Mouse (Mus musculus): ENCODE measurements at regions not wholly inside any gene's neighbourhood (a gene's known extent, or its start where the extent isn't known, plus 50 kb on each side); places are given as distances from the start of the nearest gene placed in this dataset.

GRCm38 (mm10) chrX:11905231-11905630 lies 254.9 kb downstream of the Bcor start:
- no peak for ATAC-seq (replicated peaks; ENCODE audit: insufficient number of reproducible peaks, low FRiP score, low TSS enrichment, poor library complexity, severe bottlenecking)

- ATAC-seq (replicated peaks; ENCODE audit: insufficient number of reproducible peaks, low FRiP score, low TSS enrichment, poor library complexity, severe bottlenecking) = no peak
Observed at GRCm38 (mm10) chrX:11907167-11907566, 253.0 kb downstream of the Bcor start.

GRCm38 (mm10) chrX:11915984-11916383 lies 244.2 kb downstream of the Bcor start:
- ATAC-seq (replicated peaks; ENCODE audit: insufficient number of reproducible peaks, low FRiP score, low TSS enrichment, poor library complexity, severe bottlenecking) = no peak

- no peak for ATAC-seq (replicated peaks; ENCODE audit: insufficient number of reproducible peaks, low FRiP score, low TSS enrichment, poor library complexity, severe bottlenecking)
Observed at GRCm38 (mm10) chrX:11920231-11920630, 239.9 kb downstream of the Bcor start.

GRCm38 (mm10) chrX:11924639-11925302 lies 235.4 kb downstream of the Bcor start:
- ATAC-seq (replicated peaks; ENCODE audit: insufficient number of reproducible peaks, low FRiP score, low TSS enrichment, poor library complexity, severe bottlenecking) = no peak

GRCm38 (mm10) chrX:11926868-11927535 lies 233.2 kb downstream of the Bcor start:
- ATAC-seq (replicated peaks; ENCODE audit: insufficient number of reproducible peaks, low FRiP score, low TSS enrichment, poor library complexity, severe bottlenecking) = no peak

GRCm38 (mm10) chrX:11929448-11929847 lies 230.7 kb downstream of the Bcor start:
- ATAC-seq (replicated peaks; ENCODE audit: insufficient number of reproducible peaks, low FRiP score, low TSS enrichment, poor library complexity, severe bottlenecking) = no peak

- ATAC-seq (replicated peaks; ENCODE audit: insufficient number of reproducible peaks, low FRiP score, low TSS enrichment, poor library complexity, severe bottlenecking) = no peak
Observed at GRCm38 (mm10) chrX:11931432-11931831, 228.7 kb downstream of the Bcor start.

- no peak for ATAC-seq (replicated peaks; ENCODE audit: insufficient number of reproducible peaks, low FRiP score, low TSS enrichment, poor library complexity, severe bottlenecking)
Observed at GRCm38 (mm10) chrX:11935337-11935736, 224.8 kb downstream of the Bcor start.

- ATAC-seq (replicated peaks; ENCODE audit: insufficient number of reproducible peaks, low FRiP score, low TSS enrichment, poor library complexity, severe bottlenecking) = no peak
Observed at GRCm38 (mm10) chrX:11940246-11940645, 219.9 kb downstream of the Bcor start.

GRCm38 (mm10) chrX:11943367-11943766 lies 216.8 kb downstream of the Bcor start:
- no peak for ATAC-seq (replicated peaks; ENCODE audit: insufficient number of reproducible peaks, low FRiP score, low TSS enrichment, poor library complexity, severe bottlenecking)

- ATAC-seq (replicated peaks; ENCODE audit: insufficient number of reproducible peaks, low FRiP score, low TSS enrichment, poor library complexity, severe bottlenecking) = no peak
Observed at GRCm38 (mm10) chrX:11944574-11944973, 215.6 kb downstream of the Bcor start.

GRCm38 (mm10) chrX:11945280-11945679 lies 214.9 kb downstream of the Bcor start:
- ATAC-seq (replicated peaks; ENCODE audit: insufficient number of reproducible peaks, low FRiP score, low TSS enrichment, poor library complexity, severe bottlenecking) = no peak

GRCm38 (mm10) chrX:11952193-11952592 lies 208.0 kb downstream of the Bcor start:
- no peak for ATAC-seq (replicated peaks; ENCODE audit: insufficient number of reproducible peaks, low FRiP score, low TSS enrichment, poor library complexity, severe bottlenecking)

- no peak for ATAC-seq (replicated peaks; ENCODE audit: insufficient number of reproducible peaks, low FRiP score, low TSS enrichment, poor library complexity, severe bottlenecking)
Observed at GRCm38 (mm10) chrX:11956194-11956593, 204.0 kb downstream of the Bcor start.

- no peak for ATAC-seq (replicated peaks; ENCODE audit: insufficient number of reproducible peaks, low FRiP score, low TSS enrichment, poor library complexity, severe bottlenecking)
Observed at GRCm38 (mm10) chrX:11957011-11957410, 203.1 kb downstream of the Bcor start.

GRCm38 (mm10) chrX:11959871-11960552 lies 200.1 kb downstream of the Bcor start:
- ATAC-seq (replicated peaks; ENCODE audit: insufficient number of reproducible peaks, low FRiP score, low TSS enrichment, poor library complexity, severe bottlenecking) = no peak

- no peak for ATAC-seq (replicated peaks; ENCODE audit: insufficient number of reproducible peaks, low FRiP score, low TSS enrichment, poor library complexity, severe bottlenecking)
Observed at GRCm38 (mm10) chrX:11961350-11961749, 198.8 kb downstream of the Bcor start.

- ATAC-seq (replicated peaks; ENCODE audit: insufficient number of reproducible peaks, low FRiP score, low TSS enrichment, poor library complexity, severe bottlenecking) = no peak
Observed at GRCm38 (mm10) chrX:11964428-11964827, 195.7 kb downstream of the Bcor start.

GRCm38 (mm10) chrX:11978679-11979078 lies 181.5 kb downstream of the Bcor start:
- no peak for ATAC-seq (replicated peaks; ENCODE audit: insufficient number of reproducible peaks, low FRiP score, low TSS enrichment, poor library complexity, severe bottlenecking)
